Mouse (Mus musculus): ENCODE data around the gene Fam149b. TPM values are rescaled to one million over a fixed set of nuclear protein-coding genes. Genes with fewer than 3 reads are reported as not detected.
A peak's percentile ranks its signal among the peaks of the same experiment; 100 is the strongest.
"Not testable (repeated sequence)": the region's sequence is repeated elsewhere in the genome, so short reads cannot be mapped to it uniquely, and the experiment has no call there.

Gene Fam149b
- polyA plus RNA-seq (2012; rRNA removed): 6.6 and 7.4 TPM in 2 replicates
- polyA plus RNA-seq (2014; fragmentation: Nextera tagmentation; extraction: Ambion mirVana): 6.8 and 8.2 TPM in 2 replicates

- Histone ChIP-seq H3K9me3 (ENCODE audit: control insufficient read depth, low read length) (no peaks in the 10 kb centered on the region), H3K27me3 (ENCODE audit: control insufficient read depth, insufficient read depth, low read length) (no peaks in the 10 kb centered on the region), H3K4me2 (ENCODE audit: low read depth) (peak within 1 kb of the TSS; percentile 90), H3K4me1 (replicated peaks; ENCODE audit: control insufficient read depth in 2 of 2, insufficient read depth in 2 of 2, low read length in 1 of 2) (peaks cover 13% of the 10 kb centered on the region in 2 experiments), H3K9ac (replicated peaks) (peak within 1 kb of the TSS; percentile 86), H3K27ac (peak within 1 kb of the TSS; percentile 85), H3K36me3 (replicated peaks; ENCODE audit: control insufficient read depth, insufficient read depth, low read depth) (no peaks in the 10 kb centered on the region; the same call in 1 of the 2 replicates), H3K4me3 (ENCODE audit: insufficient read depth in 1 of 2, low read depth in 2 of 2, low read length in 2 of 2) (peak within 1 kb of the TSS; percentile 83 to 96)
- TF ChIP-seq EP300 (IDR thresholded peaks at IDR 0.05; ENCODE audit: low read depth) (no peak), CTCF (IDR thresholded peaks at IDR 0.05; ENCODE audit: low read depth) (peak; percentile 72)
- ATAC-seq (ENCODE audit: insufficient read depth) (peak; percentile 98), DNase-seq (ENCODE audit: low read depth in 3 of 3, low spot score in 3 of 3) (peak; percentile 95 to 97 (median 96))
- WGBS (ENCODE audit: insufficient replicate concordance): under 1% methylated on average over 42 of the region's 42 CpGs
Measured at GRCm38 (mm10) chr14:20347991-20348541, at the start of gene Fam149b, which contains the start of gene Ecd. Gene Fam149b, plus strand, starts transcription at chr14:20348162. Gene Ecd, minus strand, starts transcription at chr14:20348121.

GRCm38 (mm10) chr14:20305085-20305484 is 42.9 kb upstream of the Fam149b start:
- H3K36me3 ChIP-seq (replicated peaks; ENCODE audit: control insufficient read depth, insufficient read depth, low read depth); H3K4me3 ChIP-seq (ENCODE audit: insufficient read depth in 1 of 2, low read depth in 2 of 2, low read length in 2 of 2); H3K9ac ChIP-seq (replicated peaks); H3K4me1 ChIP-seq (replicated peaks; ENCODE audit: control insufficient read depth in 2 of 2, insufficient read depth in 2 of 2, low read length in 1 of 2); H3K4me2 ChIP-seq (ENCODE audit: low read depth); DNase-seq (ENCODE audit: low read depth in 3 of 3, low spot score in 3 of 3); ATAC-seq (ENCODE audit: insufficient read depth); H3K27ac ChIP-seq; H3K9me3 ChIP-seq (ENCODE audit: control insufficient read depth, low read length); H3K27me3 ChIP-seq (ENCODE audit: control insufficient read depth, insufficient read depth, low read length): not testable (repeated sequence)
- WGBS (ENCODE audit: insufficient replicate concordance): 52% methylated on average over 2 of the region's 2 CpGs

GRCm38 (mm10) chr14:20315137-20315536 is 32.8 kb upstream of the Fam149b start:
- 50% methylated on average over 1 of the region's 1 CpGs for WGBS (ENCODE audit: insufficient replicate concordance)
- no peak overlapping the region for H3K4me3 ChIP-seq (ENCODE audit: insufficient read depth in 1 of 2, low read depth in 2 of 2, low read length in 2 of 2)
- no peak overlapping the region for H3K9ac ChIP-seq (replicated peaks)
- H3K27me3 ChIP-seq (ENCODE audit: control insufficient read depth, insufficient read depth, low read length): no peaks in the 10 kb centered on the region
- H3K4me2 ChIP-seq (ENCODE audit: low read depth): no peak overlapping the region
- no peaks in the 10 kb centered on the region for H3K4me1 ChIP-seq (replicated peaks; ENCODE audit: control insufficient read depth in 2 of 2, insufficient read depth in 2 of 2, low read length in 1 of 2)
- no peak for DNase-seq (ENCODE audit: low read depth in 3 of 3, low spot score in 3 of 3)
- TF ChIP-seq CTCF (IDR thresholded peaks at IDR 0.05; ENCODE audit: low read depth) (no peak), EP300 (IDR thresholded peaks at IDR 0.05; ENCODE audit: low read depth) (no peak)
- ATAC-seq (ENCODE audit: insufficient read depth): no peak
- H3K36me3 ChIP-seq (replicated peaks; ENCODE audit: control insufficient read depth, insufficient read depth, low read depth): peaks cover 7% of the 10 kb centered on the region
- H3K9me3 ChIP-seq (ENCODE audit: control insufficient read depth, low read length): no peaks in the 10 kb centered on the region
- H3K27ac ChIP-seq: no peak overlapping the region

GRCm38 (mm10) chr14:20319420-20319819 is 28.5 kb upstream of the Fam149b start:
- Histone ChIP-seq H3K9ac (replicated peaks) (no peak overlapping the region), H3K4me3 (ENCODE audit: insufficient read depth in 1 of 2, low read depth in 2 of 2, low read length in 2 of 2) (no peak overlapping the region), H3K27ac (no peak overlapping the region), H3K9me3 (ENCODE audit: control insufficient read depth, low read length) (no peaks in the 10 kb centered on the region), H3K4me1 (replicated peaks; ENCODE audit: control insufficient read depth in 2 of 2, insufficient read depth in 2 of 2, low read length in 1 of 2) (no peaks in the 10 kb centered on the region), H3K4me2 (ENCODE audit: low read depth) (no peak overlapping the region), H3K36me3 (replicated peaks; ENCODE audit: control insufficient read depth, insufficient read depth, low read depth) (peaks cover 15% of the 10 kb centered on the region), H3K27me3 (ENCODE audit: control insufficient read depth, insufficient read depth, low read length) (no peaks in the 10 kb centered on the region)
- 72% methylated on average over 3 of the region's 3 CpGs for WGBS (ENCODE audit: insufficient replicate concordance)
- TF ChIP-seq CTCF (IDR thresholded peaks at IDR 0.05; ENCODE audit: low read depth) (peak; percentile 70), EP300 (IDR thresholded peaks at IDR 0.05; ENCODE audit: low read depth) (no peak)
- ATAC-seq (ENCODE audit: insufficient read depth) (no peak), DNase-seq (ENCODE audit: low read depth in 3 of 3, low spot score in 3 of 3) (no peak)

DNA sequence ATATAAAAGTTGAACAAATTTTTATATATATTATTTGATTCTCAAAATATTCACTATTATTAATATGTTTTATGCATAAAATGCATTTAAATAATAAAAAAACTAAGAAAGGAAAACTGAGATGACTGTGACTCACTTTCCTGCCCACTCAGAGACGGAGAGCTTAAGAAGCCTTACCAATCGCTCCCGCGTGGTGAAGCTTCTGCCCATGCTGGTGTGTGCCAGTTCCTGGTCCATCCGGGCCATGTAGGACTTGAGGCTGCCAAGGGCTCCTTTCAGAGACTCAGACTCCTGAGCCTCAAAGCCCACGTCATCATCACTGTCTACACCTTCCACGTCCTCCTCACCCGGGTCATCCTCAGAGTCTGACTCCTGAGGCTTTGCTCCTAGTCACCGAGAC is 23.8 kb upstream of the Fam149b start:
- 85% methylated on average over 9 of the region's 9 CpGs for WGBS (ENCODE audit: insufficient replicate concordance)
- Histone ChIP-seq H3K36me3 (replicated peaks; ENCODE audit: control insufficient read depth, insufficient read depth, low read depth) (peaks cover 28% of the 10 kb centered on the region), H3K27ac (no peak overlapping the region), H3K4me3 (ENCODE audit: insufficient read depth in 1 of 2, low read depth in 2 of 2, low read length in 2 of 2) (no peak overlapping the region), H3K4me1 (replicated peaks; ENCODE audit: control insufficient read depth in 2 of 2, insufficient read depth in 2 of 2, low read length in 1 of 2) (no peaks in the 10 kb centered on the region), H3K4me2 (ENCODE audit: low read depth) (no peak overlapping the region), H3K9ac (replicated peaks) (no peak overlapping the region), H3K9me3 (ENCODE audit: control insufficient read depth, low read length) (no peaks in the 10 kb centered on the region), H3K27me3 (ENCODE audit: control insufficient read depth, insufficient read depth, low read length) (no peaks in the 10 kb centered on the region)
- TF ChIP-seq CTCF (IDR thresholded peaks at IDR 0.05; ENCODE audit: low read depth) (no peak), EP300 (IDR thresholded peaks at IDR 0.05; ENCODE audit: low read depth) (no peak)
- DNase-seq (ENCODE audit: low read depth in 3 of 3, low spot score in 3 of 3) (no peak), ATAC-seq (ENCODE audit: insufficient read depth) (no peak)
